13 mouse cellular contexts compared by ENCODE assay signal in the genomic region with DNA sequence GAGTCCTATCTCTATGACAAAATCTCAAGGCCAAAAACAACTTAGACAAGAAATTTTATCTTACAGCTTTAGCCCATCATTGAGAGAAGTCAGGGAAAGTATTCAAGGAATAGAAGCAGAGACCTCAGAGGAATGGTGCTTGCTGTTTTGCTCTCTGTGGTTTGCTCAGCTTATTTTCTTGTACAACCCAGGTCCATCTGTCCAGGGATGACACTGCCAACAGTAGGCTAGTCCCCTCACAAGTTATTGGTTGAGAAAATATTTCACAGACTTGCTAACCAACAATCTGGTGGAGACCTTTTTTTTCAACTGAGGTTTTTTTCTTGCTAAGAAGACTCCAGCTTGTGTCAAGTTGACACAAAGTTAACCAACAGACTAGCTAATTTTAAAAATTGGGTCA.
DNase-seq lines count a peak whose midpoint lies in the region.
"Had no signal": no experiment of that assay in that cellular context is flagged by ENCODE, and none has a peak within 500 bp of the region (broad histone marks: within the 10 kb centered on the region; RNA-seq: fewer than 3 reads in every experiment).

No protein-coding gene starts in this region.

- peak; percentile 48 for DNase-seq in cerebellum, adult 11 months
- DNase-seq in cerebellum, adult 18-20 months: peak; percentile 69 to 86
- peak; percentile 83 for DNase-seq in cerebellum, adult 9-11 months
- DNase-seq in cerebellum, postnatal 36 days: peak; percentile 67 to 68
- DNase-seq in lung, adult 18-20 months: no peak
- DNase-seq in spleen, adult 18-20 months: no peak
- DNase-seq in kidney, postnatal 10 days: no peak
- DNase-seq: adrenal gland, adult 2 months; adrenal gland, postnatal 25 days; embryo, embryonic 11 days; gastrocnemius, postnatal 25 days; heart, postnatal 36 days; kidney, adult 18-20 months had no signal

Comparison
In these comparisons a context has a peak if more than half of its experiments do, and no peak if none do; other contexts are left out.
1. DNase-seq: peak in cerebellum, adult 11 months (single experiment), cerebellum, adult 18-20 months (2 of 2), cerebellum, adult 9-11 months (single experiment) and cerebellum, postnatal 36 days (2 of 2); none in lung, adult 18-20 months (0 of 2), spleen, adult 18-20 months (0 of 2) and kidney, postnatal 10 days (single experiment).